Mouse (Mus musculus): ENCODE measurements at regions not wholly inside any gene's neighbourhood (a gene's known extent, or its start where the extent isn't known, plus 50 kb on each side); places are given as distances from the start of the nearest gene placed in this dataset.

GRCm38 (mm10) chr9:61819836-61820235 is 94.5 kb downstream of the Rplp1 start:
- 83% methylated on average over 1 of the region's 1 CpGs for WGBS
- Histone ChIP-seq H3K27ac (replicated peaks) (no peak overlapping the region), H3K4me2 (replicated peaks) (no peak overlapping the region), H3K27me3 (no peaks in the 10 kb centered on the region), H3K9ac (no peak overlapping the region), H3K4me3 (replicated peaks) (no peak overlapping the region), H3K9me3 (replicated peaks) (no peaks in the 10 kb centered on the region), H3K36me3 (no peaks in the 10 kb centered on the region), H3K4me1 (peaks cover 6% of the 10 kb centered on the region; the same call in 1 of the 2 replicates)
- ATAC-seq (ENCODE audit: insufficient number of reproducible peaks, low FRiP score, low TSS enrichment, low read depth) = no peak

DNA sequence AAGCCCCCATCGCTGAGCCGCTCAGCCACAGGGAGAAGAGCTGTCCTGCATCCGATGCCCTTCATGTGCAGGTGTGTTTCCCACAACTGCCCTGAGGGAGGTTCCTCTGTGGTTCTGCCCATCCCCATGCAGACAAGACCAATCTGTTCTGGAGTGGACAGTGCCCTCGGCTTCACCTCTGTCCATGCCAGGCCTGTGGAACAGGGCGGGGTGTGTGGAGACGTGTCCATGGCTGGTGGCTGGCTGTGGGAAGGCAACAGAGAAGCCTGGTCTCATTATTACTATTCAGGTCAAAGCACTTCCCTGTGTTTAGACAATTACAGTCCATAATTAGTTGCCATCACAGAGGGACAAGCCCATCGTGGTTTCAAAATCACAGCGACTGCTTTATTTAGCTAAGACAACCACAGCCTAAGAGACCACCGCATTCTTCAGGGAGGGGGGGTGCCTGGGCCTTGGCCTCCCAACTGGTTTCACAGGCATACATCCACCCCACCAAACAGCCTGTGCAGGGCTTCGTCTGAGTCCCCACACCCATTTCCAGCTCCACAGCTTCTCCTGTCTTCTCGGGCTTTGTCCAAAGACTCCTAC is 97.7 kb downstream of the Rplp1 start:
- Histone ChIP-seq H3K4me2 (replicated peaks) (no peak overlapping the region), H3K27me3 (no peaks in the 10 kb centered on the region), H3K27ac (replicated peaks) (no peak overlapping the region), H3K36me3 (no peaks in the 10 kb centered on the region), H3K4me3 (replicated peaks) (no peak overlapping the region), H3K9me3 (replicated peaks) (no peaks in the 10 kb centered on the region), H3K4me1 (peaks cover 6% of the 10 kb centered on the region; the same call in 1 of the 2 replicates), H3K9ac (no peak overlapping the region)
- peak; percentile 64; the same call in 1 of the 2 replicates for ATAC-seq (ENCODE audit: insufficient number of reproducible peaks, low FRiP score, low TSS enrichment, low read depth)
- 60% methylated on average over 11 of the region's 11 CpGs for WGBS

DNA sequence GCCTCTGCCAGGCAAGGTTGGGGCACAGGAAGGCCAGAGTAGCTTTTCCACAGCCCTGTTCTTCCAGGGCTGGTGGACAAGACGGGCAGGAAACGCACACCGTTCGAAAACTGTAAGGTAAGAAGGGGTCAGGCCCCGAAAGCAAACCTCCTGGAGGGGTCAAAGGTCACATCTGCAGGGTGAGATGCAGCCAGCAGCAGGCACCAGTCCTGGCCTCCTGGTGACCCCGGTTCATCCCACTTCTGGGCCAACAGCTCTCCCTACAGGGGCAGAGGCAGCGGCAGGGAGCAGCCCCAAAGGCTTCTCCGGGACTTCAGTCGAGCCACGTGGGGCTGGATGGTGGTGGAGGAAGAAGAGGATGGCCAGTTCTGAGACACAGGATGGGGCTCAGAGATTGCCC is 98.3 kb downstream of the Rplp1 start:
- H3K4me2 ChIP-seq (replicated peaks) = no peak overlapping the region
- no peaks in the 10 kb centered on the region for H3K27me3 ChIP-seq
- peaks cover 6% of the 10 kb centered on the region; the same call in 1 of the 2 replicates for H3K4me1 ChIP-seq
- no peak overlapping the region for H3K4me3 ChIP-seq (replicated peaks)
- no peak overlapping the region for H3K27ac ChIP-seq (replicated peaks)
- no peak for ATAC-seq (ENCODE audit: insufficient number of reproducible peaks, low FRiP score, low TSS enrichment, low read depth)
- no peaks in the 10 kb centered on the region for H3K9me3 ChIP-seq (replicated peaks)
- H3K36me3 ChIP-seq = no peaks in the 10 kb centered on the region
- no peak overlapping the region for H3K9ac ChIP-seq
- WGBS = 33% methylated on average over 10 of the region's 10 CpGs

- no peaks in the 10 kb centered on the region for H3K36me3 ChIP-seq
- H3K4me2 ChIP-seq (replicated peaks) = no peak overlapping the region
- no peak for ATAC-seq (ENCODE audit: insufficient number of reproducible peaks, low FRiP score, low TSS enrichment, low read depth)
- H3K27me3 ChIP-seq = no peaks in the 10 kb centered on the region
- H3K4me3 ChIP-seq (replicated peaks) = no peak overlapping the region
- peaks cover 6% of the 10 kb centered on the region; the same call in 1 of the 2 replicates for H3K4me1 ChIP-seq
- 83% methylated on average over 3 of the region's 3 CpGs for WGBS
- no peak overlapping the region for H3K27ac ChIP-seq (replicated peaks)
- H3K9me3 ChIP-seq (replicated peaks) = no peaks in the 10 kb centered on the region
- no peak overlapping the region for H3K9ac ChIP-seq
These were observed 101.1 kb downstream of the Rplp1 start for GRCm38 (mm10) chr9:61813291-61813690.

GRCm38 (mm10) chr9:61812315-61812714 is 102.0 kb downstream of the Rplp1 start:
- Histone ChIP-seq H3K36me3 (no peaks in the 10 kb centered on the region), H3K4me3 (replicated peaks) (no peak overlapping the region), H3K27me3 (no peaks in the 10 kb centered on the region), H3K27ac (replicated peaks) (no peak overlapping the region), H3K4me2 (replicated peaks) (no peak overlapping the region), H3K9me3 (replicated peaks) (no peaks in the 10 kb centered on the region), H3K4me1 (peaks cover 6% of the 10 kb centered on the region; the same call in 1 of the 2 replicates), H3K9ac (no peak overlapping the region)
- no peak for ATAC-seq (ENCODE audit: insufficient number of reproducible peaks, low FRiP score, low TSS enrichment, low read depth)
- WGBS = 88% methylated on average over 9 of the region's 9 CpGs

GRCm38 (mm10) chr9:61810456-61810855 is 103.9 kb downstream of the Rplp1 start:
- ATAC-seq (ENCODE audit: insufficient number of reproducible peaks, low FRiP score, low TSS enrichment, low read depth) = no peak
- Histone ChIP-seq H3K27me3 (no peaks in the 10 kb centered on the region), H3K4me2 (replicated peaks) (no peak overlapping the region), H3K9ac (no peak overlapping the region), H3K4me3 (replicated peaks) (no peak overlapping the region), H3K9me3 (replicated peaks) (no peaks in the 10 kb centered on the region), H3K27ac (replicated peaks) (no peak overlapping the region), H3K36me3 (no peaks in the 10 kb centered on the region), H3K4me1 (0 out of 2 replicates have a peak, but pooled peaks cover 4% of the 10 kb centered on the region)
- 77% methylated on average over 4 of the region's 4 CpGs for WGBS

DNA sequence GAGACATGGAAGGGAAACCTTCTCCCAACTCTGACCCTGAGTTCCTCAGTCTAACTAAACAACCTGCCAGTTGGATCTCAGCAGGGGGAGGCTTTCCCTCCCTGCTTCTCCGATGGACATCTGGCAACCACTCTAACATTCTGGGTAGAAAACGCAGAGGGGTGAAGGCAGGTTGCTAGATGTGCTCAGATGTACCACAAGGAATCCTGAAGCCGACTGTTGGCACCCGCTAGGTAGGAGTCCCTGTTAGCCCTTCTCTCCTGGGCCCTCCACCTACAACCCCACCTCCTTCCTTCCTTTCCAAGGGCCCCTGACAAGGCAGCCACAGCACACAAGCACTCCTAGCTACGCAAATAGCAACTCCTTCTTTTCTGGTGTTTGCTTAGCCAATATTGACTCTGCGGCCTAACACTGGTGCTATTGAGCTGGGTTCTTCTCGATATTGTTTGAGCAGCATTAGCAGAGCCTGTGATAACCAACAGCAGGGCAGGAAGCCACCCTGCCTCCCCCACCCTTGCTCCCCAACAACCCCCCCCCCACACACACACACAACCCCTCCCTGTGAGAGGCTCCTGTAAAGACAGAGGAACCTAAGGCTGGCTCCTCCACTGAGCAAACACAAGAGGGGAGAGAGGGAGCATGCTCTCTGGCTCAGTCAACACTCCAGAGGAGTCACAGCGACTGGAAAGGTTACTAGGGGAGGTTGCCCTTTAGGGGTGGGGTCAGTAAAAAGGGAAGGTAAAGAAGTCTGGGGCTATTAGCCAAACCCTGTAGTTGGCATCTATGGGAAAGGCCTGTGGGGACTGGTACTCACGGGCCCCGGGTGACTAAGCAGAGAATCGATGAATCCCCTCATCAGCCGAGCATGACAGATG is 105.8 kb downstream of the Rplp1 start:
- Histone ChIP-seq H3K27me3 (no peaks in the 10 kb centered on the region), H3K9me3 (replicated peaks) (no peaks in the 10 kb centered on the region), H3K27ac (replicated peaks) (no peak overlapping the region), H3K36me3 (no peaks in the 10 kb centered on the region), H3K4me1 (0 out of 2 replicates have a peak, but pooled peaks cover 4% of the 10 kb centered on the region), H3K4me3 (replicated peaks) (no peak overlapping the region), H3K4me2 (replicated peaks) (no peak overlapping the region), H3K9ac (no peak overlapping the region)
- peak; percentile 24; the same call in 1 of the 2 replicates for ATAC-seq (ENCODE audit: insufficient number of reproducible peaks, low FRiP score, low TSS enrichment, low read depth)
- 68% methylated on average over 12 of the region's 12 CpGs for WGBS

DNA sequence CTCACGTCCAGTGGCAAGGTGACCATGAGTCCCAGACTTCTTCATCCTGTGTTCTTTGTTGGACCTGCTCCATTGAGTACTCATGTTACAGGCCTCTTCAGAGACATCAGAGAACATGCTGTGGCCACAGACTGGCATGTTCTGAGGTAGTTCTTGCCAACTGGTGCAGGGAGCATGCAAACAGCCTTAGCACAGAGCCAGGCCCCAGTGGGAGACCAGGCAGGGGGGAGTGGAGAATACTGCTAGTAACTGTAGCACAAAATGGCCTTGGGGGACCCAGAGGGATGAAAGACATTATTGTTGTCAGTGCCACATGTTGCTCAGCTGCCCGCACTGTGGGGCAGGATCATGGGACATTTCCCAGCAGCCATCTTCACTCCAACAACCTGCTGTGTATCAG is 108.4 kb downstream of the Rplp1 start:
- no peak overlapping the region for H3K4me3 ChIP-seq (replicated peaks)
- 68% methylated on average over 2 of the region's 2 CpGs for WGBS
- H3K4me2 ChIP-seq (replicated peaks) = no peak overlapping the region
- no peaks in the 10 kb centered on the region for H3K27me3 ChIP-seq
- H3K4me1 ChIP-seq = 0 out of 2 replicates have a peak, but pooled peaks cover 4% of the 10 kb centered on the region
- no peaks in the 10 kb centered on the region for H3K9me3 ChIP-seq (replicated peaks)
- no peak overlapping the region for H3K27ac ChIP-seq (replicated peaks)
- no peak for ATAC-seq (ENCODE audit: insufficient number of reproducible peaks, low FRiP score, low TSS enrichment, low read depth)
- H3K9ac ChIP-seq = no peak overlapping the region
- no peaks in the 10 kb centered on the region for H3K36me3 ChIP-seq

GRCm38 (mm10) chr9:61803555-61803954 is 110.8 kb downstream of the Rplp1 start:
- ATAC-seq (ENCODE audit: insufficient number of reproducible peaks, low FRiP score, low TSS enrichment, low read depth) = no peak
- no peak overlapping the region for H3K27ac ChIP-seq (replicated peaks)
- H3K4me2 ChIP-seq (replicated peaks) = no peak overlapping the region
- H3K4me1 ChIP-seq = 0 out of 2 replicates have a peak, but pooled peaks cover 4% of the 10 kb centered on the region
- no peaks in the 10 kb centered on the region for H3K36me3 ChIP-seq
- no peak overlapping the region for H3K4me3 ChIP-seq (replicated peaks)
- H3K9ac ChIP-seq = no peak overlapping the region
- 60% methylated on average over 3 of the region's 3 CpGs for WGBS
- H3K27me3 ChIP-seq = no peaks in the 10 kb centered on the region
- no peaks in the 10 kb centered on the region for H3K9me3 ChIP-seq (replicated peaks)

GRCm38 (mm10) chr9:61802694-61803093 is 111.6 kb downstream of the Rplp1 start:
- Histone ChIP-seq H3K4me1 (0 out of 2 replicates have a peak, but pooled peaks cover 4% of the 10 kb centered on the region), H3K36me3 (no peaks in the 10 kb centered on the region), H3K4me3 (replicated peaks) (no peak overlapping the region), H3K27ac (replicated peaks) (no peak overlapping the region), H3K4me2 (replicated peaks) (no peak overlapping the region), H3K9me3 (replicated peaks) (no peaks in the 10 kb centered on the region), H3K9ac (no peak overlapping the region), H3K27me3 (no peaks in the 10 kb centered on the region)
- WGBS = 59% methylated on average over 5 of the region's 5 CpGs
- no peak for ATAC-seq (ENCODE audit: insufficient number of reproducible peaks, low FRiP score, low TSS enrichment, low read depth)

- no peak for ATAC-seq (ENCODE audit: insufficient number of reproducible peaks, low FRiP score, low TSS enrichment, low read depth)
- 58% methylated on average over 1 of the region's 1 CpGs for WGBS
These were observed 114.8 kb downstream of the Rplp1 start for GRCm38 (mm10) chr9:61799535-61799934.

More at GRCm38 (mm10) chr9:61799535-61799934, 114.8 kb downstream of the Rplp1 start:
- H3K27ac ChIP-seq (replicated peaks) = no peak overlapping the region
- no peak overlapping the region for H3K4me3 ChIP-seq (replicated peaks)
- no peaks in the 10 kb centered on the region for H3K36me3 ChIP-seq
- no peak overlapping the region for H3K9ac ChIP-seq
- no peaks in the 10 kb centered on the region for H3K27me3 ChIP-seq
- no peaks in the 10 kb centered on the region for H3K4me1 ChIP-seq
- no peak overlapping the region for H3K4me2 ChIP-seq (replicated peaks)
- no peaks in the 10 kb centered on the region for H3K9me3 ChIP-seq (replicated peaks)
